Mouse (Mus musculus): ENCODE data around the gene Emp2.

DNA sequence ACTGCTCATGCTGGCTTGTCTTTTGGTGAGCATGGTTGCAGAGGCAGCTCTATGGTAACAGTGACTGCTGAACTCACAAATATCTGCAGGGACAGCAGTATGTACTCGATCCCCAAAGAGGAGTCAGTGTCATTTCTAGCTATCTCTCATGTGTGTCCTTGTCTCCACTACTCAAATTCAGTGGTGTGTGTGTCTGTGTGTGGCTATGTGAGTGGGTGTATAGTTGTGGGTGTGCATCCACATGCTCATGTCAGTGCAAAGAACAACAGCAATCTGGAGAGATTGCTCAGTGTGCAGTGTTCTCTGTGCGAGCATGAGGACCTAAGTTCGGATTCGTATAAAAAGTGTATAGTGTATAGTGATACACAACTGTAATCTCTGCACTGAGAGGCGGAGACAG lies 24.8 kb upstream of the Emp2 start:
- no peak for TF ChIP-seq CTCF (IDR thresholded peaks at IDR 0.05; ENCODE audit: borderline replicate concordance, insufficient read depth, low read length)
- TF ChIP-seq POLR2A (IDR thresholded peaks at IDR 0.05; ENCODE audit: low read depth, low read length), result no peak

All from embryonic fibroblast, embryonic 13.5 days (primary cell).